In the genomic region with DNA sequence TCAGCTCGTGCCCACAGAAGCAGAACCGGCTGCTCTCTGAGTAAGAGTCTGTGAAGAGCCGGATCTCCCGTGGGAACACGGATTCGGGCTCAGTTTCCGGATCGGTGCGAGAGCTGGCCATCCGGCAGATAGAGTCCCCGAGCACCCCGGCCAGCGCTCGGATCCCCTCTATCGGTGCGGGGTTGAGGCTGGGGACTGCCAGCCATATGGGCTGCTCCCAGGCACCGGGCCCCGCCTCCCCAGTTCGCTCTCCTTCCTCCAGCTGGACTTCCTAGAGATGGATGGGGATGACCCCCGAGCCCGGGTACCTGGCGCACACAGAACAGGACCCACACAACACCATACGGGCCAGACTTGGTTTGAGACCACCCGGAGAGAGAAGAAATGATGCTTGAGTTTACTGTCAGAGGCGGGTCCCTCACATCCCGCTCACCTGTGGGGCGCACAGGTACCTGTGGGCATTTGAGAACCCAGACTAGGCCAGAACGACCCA, we compare ENCODE assay signal across 8 mouse cellular contexts. TPM values are rescaled to one million over a fixed set of nuclear protein-coding genes. Genes with fewer than 3 reads are reported as not detected.
DNase-seq lines count a peak whose midpoint lies in the region; ATAC-seq and TF ChIP-seq lines count a peak whose summit lies in the region.

Mettl1 (plus strand) TSS at position 141 of the 493 bp plus-strand sequence.
Eef1akmt3 (minus strand) TSS at position 240 of the 493 bp plus-strand sequence.

- no peak for TF ChIP-seq CTCF in midbrain, postnatal 0 days (IDR thresholded peaks at IDR 0.05)

- H3K27ac ChIP-seq in ES-E14 (ENCODE audit: insufficient read depth, low read depth, low read length, poor library complexity, severe bottlenecking): peak within 1 kb of the TSS; percentile 84
- no peak within 1 kb of the TSS; the same call in 1 of the 2 replicates for H3K27ac ChIP-seq in embryonic facial prominence, embryonic 11.5 days (replicated peaks; ENCODE audit: low read depth, low read length)
- H3K27ac ChIP-seq in limb, embryonic 15.5 days: peak within 1 kb of the TSS; percentile 94
- peak within 1 kb of the TSS; percentile 39 for H3K27ac ChIP-seq in midbrain, postnatal 0 days (ENCODE audit: low read depth, low read length)

- H3K4me3 ChIP-seq in ES-E14 (ENCODE audit: insufficient read depth in 1 of 2, low read depth in 1 of 2, low read length in 2 of 2, poor library complexity in 1 of 2, severe bottlenecking in 1 of 2): peak within 1 kb of the TSS; percentile 87 to 96
- peak within 1 kb of the TSS; percentile 78 for H3K4me3 ChIP-seq in embryonic facial prominence, embryonic 11.5 days (ENCODE audit: low read depth, low read length)
- peak within 1 kb of the TSS; percentile 92 for H3K4me3 ChIP-seq in limb, embryonic 15.5 days
- H3K4me3 ChIP-seq in midbrain, postnatal 0 days (ENCODE audit: low read depth, low read length): peak within 1 kb of the TSS; percentile 79

- peak within 1 kb of the TSS; percentile 85 for H3K4me2 ChIP-seq in embryonic facial prominence, embryonic 11.5 days (ENCODE audit: low read depth, low read length)
- H3K4me2 ChIP-seq in limb, embryonic 15.5 days: peak within 1 kb of the TSS; percentile 93
- peak within 1 kb of the TSS; percentile 94 for H3K4me2 ChIP-seq in midbrain, postnatal 0 days (ENCODE audit: low read depth, low read length, poor library complexity, severe bottlenecking)

- 0% methylated on average over 27 of the region's 28 CpGs for WGBS in embryonic facial prominence, embryonic 11.5 days
- under 1% methylated on average over 28 of the region's 28 CpGs for WGBS in limb, embryonic 15.5 days
- 0% methylated on average over 18 of the region's 28 CpGs for WGBS in midbrain, postnatal 0 days

- H3K4me1 ChIP-seq in ES-E14 (ENCODE audit: control insufficient read depth in 2 of 2, insufficient read depth in 2 of 2, low read length in 2 of 2, poor library complexity in 1 of 2): peaks cover 3 to 18% of the 10 kb centered on the region in 2 experiments
- H3K4me1 ChIP-seq in embryonic facial prominence, embryonic 11.5 days (ENCODE audit: control insufficient read depth, insufficient read depth, low read length): no peaks in the 10 kb centered on the region
- peaks cover 14% of the 10 kb centered on the region; the same call in 1 of the 2 replicates for H3K4me1 ChIP-seq in limb, embryonic 15.5 days
- H3K4me1 ChIP-seq in midbrain, postnatal 0 days (ENCODE audit: insufficient read depth, low read length): no peaks in the 10 kb centered on the region; the same call in 1 of the 2 replicates

- in situ Hi-C loops in ES-E14 (cut with MboI; ENCODE audit: low sequenced_read_pairs in 2 of 2, unreplicated experiment in 2 of 2): no loop called here

- DNase-seq in left cerebral cortex, adult 18-20 months (ENCODE audit: low spot score in 2 of 2): peak; percentile 24 to 53
- DNase-seq in left cerebral cortex, adult 8-10 months (ENCODE audit: low spot score in 2 of 2): no peak
- no peak for DNase-seq in ES-E14 (ENCODE audit: low read depth, low spot score)
- peak; percentile 55 for DNase-seq in embryonic facial prominence, embryonic 11.5 days (ENCODE audit: low spot score)
- peak; percentile 36 for DNase-seq in heart, postnatal 4 days
- DNase-seq in midbrain, postnatal 0 days (ENCODE audit: low spot score): peak; percentile 38
- no peak for DNase-seq in T-cell, adult 2 months (ENCODE audit: low spot score)

- peak; percentile 79 for ATAC-seq in embryonic facial prominence, embryonic 11.5 days (replicated peaks; ENCODE audit: insufficient number of reproducible peaks, low FRiP score, low TSS enrichment, low read depth)
- ATAC-seq in limb, embryonic 15.5 days (ENCODE audit: insufficient number of reproducible peaks, low FRiP score, low TSS enrichment, low read depth): peak; percentile 37
- peak; percentile 55 for ATAC-seq in midbrain, postnatal 0 days (ENCODE audit: low FRiP score)

- no peaks in the 10 kb centered on the region for H3K9me3 ChIP-seq in ES-E14 (ENCODE audit: control insufficient read depth, insufficient read depth, low read depth, low read length)
- no peaks in the 10 kb centered on the region for H3K9me3 ChIP-seq in embryonic facial prominence, embryonic 11.5 days (replicated peaks; ENCODE audit: control insufficient read depth, low read length)
- H3K9me3 ChIP-seq in limb, embryonic 15.5 days: no peaks in the 10 kb centered on the region
- H3K9me3 ChIP-seq in midbrain, postnatal 0 days (ENCODE audit: low read length): no peaks in the 10 kb centered on the region

- no peaks in the 10 kb centered on the region for H3K27me3 ChIP-seq in embryonic facial prominence, embryonic 11.5 days (ENCODE audit: control insufficient read depth, insufficient read depth, low read length)
- H3K27me3 ChIP-seq in limb, embryonic 15.5 days: no peaks in the 10 kb centered on the region; the same call in 1 of the 2 replicates
- H3K27me3 ChIP-seq in midbrain, postnatal 0 days (ENCODE audit: insufficient read depth, low read length): 0 out of 2 replicates have a peak, but pooled peaks cover 4% of the 10 kb centered on the region

- H3K36me3 ChIP-seq in ES-E14 (ENCODE audit: control insufficient read depth, insufficient read depth, low read length, poor library complexity, severe bottlenecking): peaks cover 19% of the 10 kb centered on the region
- H3K36me3 ChIP-seq in embryonic facial prominence, embryonic 11.5 days (replicated peaks; ENCODE audit: control insufficient read depth, insufficient read depth, low read depth, low read length): peaks cover 3% of the 10 kb centered on the region
- peaks cover 24% of the 10 kb centered on the region for H3K36me3 ChIP-seq in limb, embryonic 15.5 days
- no peaks in the 10 kb centered on the region for H3K36me3 ChIP-seq in midbrain, postnatal 0 days (ENCODE audit: insufficient read depth, low read length)

- H3K9ac ChIP-seq in ES-E14 (ENCODE audit: insufficient read depth, low read depth, low read length, poor library complexity, severe bottlenecking): peak within 1 kb of the TSS; percentile 95
- peak within 1 kb of the TSS; percentile 72 for H3K9ac ChIP-seq in embryonic facial prominence, embryonic 11.5 days (replicated peaks; ENCODE audit: low read length)
- H3K9ac ChIP-seq in limb, embryonic 15.5 days: peak within 1 kb of the TSS; percentile 75
- peak within 1 kb of the TSS; percentile 71 for H3K9ac ChIP-seq in midbrain, postnatal 0 days (replicated peaks; ENCODE audit: low read length, poor library complexity, severe bottlenecking)

TF ChIP-seq in ES-E14, 5 proteins besides CTCF, POLR2A, EP300 and RAD21:
- no peak for TF ChIP-seq ZC3H11A (IDR thresholded peaks at IDR 0.05; ENCODE audit: borderline replicate concordance, low read depth, low read length)
- TF ChIP-seq CHD2 (IDR thresholded peaks at IDR 0.05; ENCODE audit: low read depth, low read length): no peak
- no peak for TF ChIP-seq MAFK (IDR thresholded peaks at IDR 0.05; ENCODE audit: insufficient read depth, low read depth, low read length)
TF ChIP-seq in ES-E14: peak in this region for 0.

RNA-seq across cellular contexts. Expression of gene Mettl1, which starts in this region (rescaled TPM):
- 1 to 10 TPM; 9.4 to 10.0 TPM for total RNA-seq in left cerebral cortex, adult 18-20 months (2021)
- 10 to 100 TPM; 10.4 to 11.8 (median 11.2) TPM for total RNA-seq in left cerebral cortex, adult 8-10 months (2022)
- total RNA-seq in ES-E14 (2012; rRNA removed): 20.4 and 21.4 TPM in 2 replicates
- 42.7 and 44.8 TPM in 2 replicates for polyA plus RNA-seq in embryonic facial prominence, embryonic 11.5 days (2014; fragmentation: Nextera tagmentation; extraction: Ambion mirVana)
- total RNA-seq in heart, postnatal 4 days (2021): 10 to 100 TPM; 11.5 TPM
- 58.6 and 61.8 TPM in 2 replicates for polyA plus RNA-seq in limb, embryonic 15.5 days (2015; fragmentation: Nextera tagmentation; extraction: Ambion mirVana)
- 6.5 and 8.7 TPM in 2 replicates for total RNA-seq in midbrain, postnatal 0 days (2014; rRNA removed)
- 19.1 TPM in 2 replicates for polyA plus RNA-seq in midbrain, postnatal 0 days (2015; fragmentation: Nextera tagmentation; extraction: Ambion mirVana)

RNA-seq across cellular contexts. Expression of gene Eef1akmt3, which starts in this region (rescaled TPM):
- under 1 TPM; 0.16 to 0.19 TPM for total RNA-seq in left cerebral cortex, adult 18-20 months (2021)
- under 1 TPM in 3 of 4 experiments, not detected in 1; 0.11 to 0.30 (median 0.14) TPM for total RNA-seq in left cerebral cortex, adult 8-10 months (2022)
- 0.11 and 0.49 TPM in 2 replicates for total RNA-seq in ES-E14 (2012; rRNA removed)
- polyA plus RNA-seq in embryonic facial prominence, embryonic 11.5 days (2014; fragmentation: Nextera tagmentation; extraction: Ambion mirVana): 0.07 and 0.29 TPM in 2 replicates
- total RNA-seq in heart, postnatal 4 days (2021): under 1 TPM; 0.18 to 0.29 TPM
- polyA plus RNA-seq in limb, embryonic 15.5 days (2015; fragmentation: Nextera tagmentation; extraction: Ambion mirVana): 1.9 and 2.0 TPM in 2 replicates
- total RNA-seq in midbrain, postnatal 0 days (2014; rRNA removed): not detected in 2 replicates
- 0.10 and 0.16 TPM in 2 replicates for polyA plus RNA-seq in midbrain, postnatal 0 days (2015; fragmentation: Nextera tagmentation; extraction: Ambion mirVana)

Comparison
In these comparisons a context has a peak if more than half of its experiments do, and no peak if none do; other contexts are left out.
1. DNase-seq: peak in left cerebral cortex, adult 18-20 months (2 of 2), embryonic facial prominence, embryonic 11.5 days (single experiment), heart, postnatal 4 days (single experiment) and midbrain, postnatal 0 days (single experiment); none in left cerebral cortex, adult 8-10 months (0 of 2), ES-E14 (single experiment) and T-cell, adult 2 months (single experiment).
2. Peak in every context shown above with its lines, with median percentiles within 50 percentile points of each other: H3K4me3 ChIP-seq, H3K9ac ChIP-seq, ATAC-seq and H3K4me2 ChIP-seq.